Mouse (Mus musculus) intestine, postnatal 0 days (tissue): ENCODE data around the gene Kcnk18. TPM values are rescaled to one million over a fixed set of nuclear protein-coding genes. Genes with fewer than 3 reads are reported as not detected.
A peak's percentile ranks its signal among the peaks of the same experiment; 100 is the strongest.

ENCODE experiments used
- ATAC-seq: fragments of 200-750 bp; cut with Nextera tagmentation; 2 replicates; pipeline ENCODE4 v1.8.0; 2017; ENCODE audit warnings: mild to moderate bottlenecking, moderate TSS enrichment, moderate library complexity
- H3K27ac ChIP-seq: fragments of 300-500 bp; sonication (generic); 2 replicates; pipeline ENCODE4 v1.5.1; 2014; ENCODE audit warnings: mild to moderate bottlenecking, low read depth, low read length, moderate library complexity
- H3K27me3 ChIP-seq: fragments of 300-500 bp; sonication (generic); replicated peaks from 2 replicates; pipeline ENCODE4 v1.6.1; 2014; ENCODE audit warnings: low read length, mixed read lengths; ENCODE audit not compliant: control insufficient read depth, insufficient read depth
- H3K36me3 ChIP-seq: fragments of 300-500 bp; sonication (generic); 2 replicates; pipeline ENCODE4 v1.6.1; 2014; ENCODE audit warnings: mild to moderate bottlenecking, moderate library complexity; ENCODE audit not compliant: control insufficient read depth, insufficient read depth
- H3K4me1 ChIP-seq: fragments of 300-500 bp; sonication (generic); replicated peaks from 2 replicates; pipeline ENCODE4 v1.6.1; 2014; ENCODE audit warnings: antibody characterized with exemption, low read length, mixed read lengths; ENCODE audit not compliant: control insufficient read depth, insufficient read depth
- H3K4me2 ChIP-seq: fragments of 300-500 bp; sonication (generic); replicated peaks from 2 replicates; pipeline ENCODE4 v1.6.1; 2014; ENCODE audit warnings: low read depth, mild to moderate bottlenecking, moderate library complexity
- H3K4me3 ChIP-seq: fragments of 300-500 bp; sonication (generic); 2 replicates; pipeline ENCODE4 v1.5.1; 2014; ENCODE audit warnings: low read depth, low read length
- H3K9ac ChIP-seq: fragments of 300-500 bp; sonication (generic); 2 replicates; pipeline ENCODE4 v1.6.1; 2014; ENCODE audit warnings: mild to moderate bottlenecking, low read depth, low read length
- H3K9me3 ChIP-seq: fragments of 300-500 bp; sonication (generic); 2 replicates; pipeline ENCODE4 v1.6.1; 2016; ENCODE audit warnings: mixed run types; ENCODE audit not compliant: control insufficient read depth
- CTCF ChIP-seq: sonication (generic); IDR thresholded peaks from 2 replicates; pipeline ENCODE4 v1.5.1; 2016; ENCODE audit warnings: low read depth, mild to moderate bottlenecking, control low read depth, antibody characterized with exemption, moderate library complexity
- WGBS: fragments of 180-500 bp; shearing (Covaris S2); extraction: QIAGEN DNeasy Blood & Tissue Kit; methylation state at CpG from one replicate; pipeline ENCODE4 v1.1.7; 2014; 5-methylcytosine and 5-hydroxymethylcytosine counted together
- polyA plus RNA-seq: library from polyadenylated mRNA; unstranded; fragments of >200 nt; fragmentation: Nextera tagmentation; extraction: Ambion mirVana; gene quantifications from 2 replicates; pipeline ENCODE4 v1.2.1, GENCODE M21; 2015

The Kcnk18 gene
- polyA plus RNA-seq, 1 experiment from 2014 or later: not detected

DNA sequence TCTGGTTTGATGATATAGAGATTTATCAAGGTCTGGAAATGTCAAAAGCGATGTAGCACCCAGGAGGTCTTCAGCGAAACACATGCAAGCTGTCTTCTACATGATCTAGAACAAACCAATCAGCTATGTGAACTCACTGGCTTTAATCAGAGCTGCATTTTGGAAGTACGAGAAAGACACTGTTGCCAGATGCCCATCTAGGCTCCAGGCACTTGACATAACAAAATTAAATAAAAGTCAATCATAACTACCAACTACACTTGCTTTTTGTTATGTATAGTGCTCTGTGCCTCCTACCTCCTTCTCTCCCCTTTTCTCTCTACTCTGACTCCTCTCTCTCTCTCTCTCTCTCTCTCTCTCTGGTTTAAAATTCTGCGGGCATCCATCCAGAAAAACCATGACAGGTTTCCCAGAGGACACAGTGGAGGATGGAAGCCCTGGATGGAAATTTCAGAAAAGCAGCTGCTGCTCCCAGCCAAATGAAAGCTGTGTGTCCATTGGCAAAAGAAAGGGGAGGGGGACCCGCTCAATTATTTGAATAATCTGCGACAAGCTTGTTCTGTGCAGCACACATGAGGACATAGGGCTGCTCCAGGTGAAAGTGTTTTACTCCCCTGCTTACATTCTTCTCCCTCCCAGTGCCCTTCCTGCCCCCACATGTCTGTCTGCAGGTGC is 45.5 kb upstream of the Kcnk18 start:
- TF ChIP-seq CTCF: no peak
- Histone ChIP-seq H3K27me3 (peaks cover 89% of the 10 kb centered on the region), H3K27ac (no peak overlapping the region), H3K36me3 (no peaks in the 10 kb centered on the region), H3K4me1 (peaks cover 2% of the 10 kb centered on the region; the same call in 1 of the 2 replicates), H3K9ac (no peak overlapping the region), H3K4me2 (no peak overlapping the region), H3K4me3 (no peak overlapping the region), H3K9me3 (no peaks in the 10 kb centered on the region)
- no peak for ATAC-seq
- WGBS: 22% methylated on average over 6 of the region's 6 CpGs

DNA sequence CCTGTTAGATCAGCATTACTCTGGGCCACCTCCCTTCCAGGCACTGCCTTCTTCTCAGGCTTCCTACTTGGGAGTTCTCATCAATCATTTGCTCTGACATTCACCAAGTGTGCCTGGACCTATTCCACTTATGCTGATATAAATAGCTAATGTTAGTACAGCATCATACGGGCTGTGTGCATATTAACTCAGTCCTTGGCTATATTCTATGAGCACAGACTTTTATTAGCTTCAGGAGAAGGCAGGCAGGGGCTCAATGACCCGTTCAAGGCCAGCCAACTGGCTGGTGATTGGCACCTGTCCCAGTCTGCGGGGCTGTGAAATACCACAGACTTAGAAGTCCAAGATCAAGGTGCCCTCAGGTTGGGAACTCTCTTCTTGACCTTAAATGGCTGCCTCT is 35.0 kb upstream of the Kcnk18 start:
- Histone ChIP-seq H3K4me1 (no peaks in the 10 kb centered on the region), H3K4me2 (no peak overlapping the region), H3K9me3 (no peaks in the 10 kb centered on the region), H3K27me3 (peaks cover 49% of the 10 kb centered on the region), H3K4me3 (no peak overlapping the region), H3K36me3 (no peaks in the 10 kb centered on the region), H3K27ac (no peak overlapping the region), H3K9ac (no peak overlapping the region)
- no peak for ATAC-seq
- no peak for TF ChIP-seq CTCF
- WGBS: 19% methylated on average over 3 of the region's 3 CpGs

DNA sequence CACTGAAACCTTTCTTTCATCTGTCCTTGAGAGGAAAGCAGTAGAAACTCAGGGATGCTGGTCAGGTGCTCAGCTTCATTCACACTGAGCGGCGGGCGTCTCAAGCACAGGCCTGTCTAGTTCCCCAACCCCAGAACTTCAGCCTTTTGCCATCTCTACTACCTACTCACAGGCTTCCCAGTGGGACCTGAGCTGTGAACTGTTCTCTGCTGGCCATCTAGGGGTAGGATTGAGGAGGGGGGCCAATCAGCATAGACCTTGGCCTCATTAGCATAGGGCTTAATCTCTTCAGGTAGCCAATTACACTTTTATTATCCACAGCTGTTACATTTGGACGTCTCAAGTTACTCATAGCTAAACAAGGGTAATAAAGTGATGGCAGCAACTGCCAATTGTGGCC is 30.0 kb upstream of the Kcnk18 start:
- H3K4me1 ChIP-seq: no peaks in the 10 kb centered on the region
- no peaks in the 10 kb centered on the region for H3K36me3 ChIP-seq
- TF ChIP-seq CTCF: no peak
- peaks cover 73% of the 10 kb centered on the region for H3K27me3 ChIP-seq
- ATAC-seq: peak; percentile 41; the same call in 1 of the 2 replicates
- H3K27ac ChIP-seq: no peak overlapping the region
- no peaks in the 10 kb centered on the region for H3K9me3 ChIP-seq
- no peak overlapping the region for H3K4me3 ChIP-seq
- no peak overlapping the region for H3K9ac ChIP-seq
- WGBS: 8% methylated on average over 4 of the region's 4 CpGs
- H3K4me2 ChIP-seq: no peak overlapping the region

DNA sequence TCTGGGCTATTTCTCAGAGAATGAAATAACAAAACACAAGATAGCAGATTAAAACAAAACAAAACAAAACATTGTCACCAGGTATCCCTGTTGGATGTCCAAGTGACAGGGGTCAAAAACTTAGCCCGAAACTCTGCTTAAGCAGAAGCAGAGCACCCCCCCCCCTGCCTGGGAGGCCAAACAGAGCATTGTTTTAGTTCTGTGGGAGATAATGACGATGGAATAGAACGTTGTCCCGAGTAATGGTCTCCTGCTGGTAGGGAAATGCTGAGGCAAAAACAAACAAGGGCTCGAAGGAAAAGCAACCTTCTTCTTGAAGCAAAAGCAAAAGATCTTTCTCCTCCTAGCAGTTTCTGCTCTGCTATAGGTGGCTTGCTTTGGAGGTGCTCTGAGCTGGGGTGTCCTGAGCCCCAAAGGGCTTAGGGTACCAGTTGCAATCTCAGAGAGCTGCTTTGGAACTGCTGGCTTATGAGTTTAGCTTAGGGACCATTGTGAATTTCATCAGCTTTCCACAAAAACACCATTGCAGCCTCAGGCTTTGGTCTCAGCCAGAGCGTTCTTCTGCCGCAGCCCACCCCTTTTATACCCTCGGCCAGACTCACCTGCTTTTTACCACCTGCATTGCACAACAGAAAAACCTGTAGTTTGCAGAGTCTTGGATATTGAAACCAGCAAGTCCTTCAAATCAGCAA is 28.4 kb upstream of the Kcnk18 start:
- no peak for TF ChIP-seq CTCF
- ATAC-seq: no peak
- Histone ChIP-seq H3K36me3 (no peaks in the 10 kb centered on the region), H3K27me3 (peaks cover 77% of the 10 kb centered on the region), H3K4me3 (no peak overlapping the region), H3K4me1 (no peaks in the 10 kb centered on the region), H3K9me3 (no peaks in the 10 kb centered on the region), H3K9ac (no peak overlapping the region), H3K27ac (no peak overlapping the region), H3K4me2 (no peak overlapping the region)
- WGBS: 6% methylated on average over 8 of the region's 8 CpGs

DNA sequence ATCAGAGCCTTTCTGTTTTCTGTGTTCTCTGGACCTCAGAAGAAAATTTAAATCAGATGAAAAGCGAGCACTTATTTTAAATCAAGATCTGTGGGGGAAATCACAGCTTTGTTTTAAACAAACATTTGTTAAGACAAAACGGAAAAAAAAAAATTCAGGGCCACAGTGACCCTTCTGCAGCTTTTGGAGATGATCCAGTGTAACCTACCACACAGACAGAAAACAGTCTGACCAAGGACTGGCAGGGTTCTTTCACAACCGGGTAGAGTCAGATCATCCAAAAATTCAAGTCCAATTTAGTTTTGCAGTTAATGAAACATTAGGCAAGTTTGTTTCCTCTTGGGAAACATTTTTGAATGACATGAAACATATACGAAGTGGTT is 27.9 kb upstream of the Kcnk18 start:
- Histone ChIP-seq H3K27ac (no peak overlapping the region), H3K9me3 (no peaks in the 10 kb centered on the region), H3K27me3 (peaks cover 77% of the 10 kb centered on the region), H3K4me1 (no peaks in the 10 kb centered on the region), H3K4me2 (no peak overlapping the region), H3K36me3 (no peaks in the 10 kb centered on the region), H3K9ac (no peak overlapping the region), H3K4me3 (no peak overlapping the region)
- WGBS: 13% methylated on average over 4 of the region's 4 CpGs
- no peak for ATAC-seq
- TF ChIP-seq CTCF: no peak

DNA sequence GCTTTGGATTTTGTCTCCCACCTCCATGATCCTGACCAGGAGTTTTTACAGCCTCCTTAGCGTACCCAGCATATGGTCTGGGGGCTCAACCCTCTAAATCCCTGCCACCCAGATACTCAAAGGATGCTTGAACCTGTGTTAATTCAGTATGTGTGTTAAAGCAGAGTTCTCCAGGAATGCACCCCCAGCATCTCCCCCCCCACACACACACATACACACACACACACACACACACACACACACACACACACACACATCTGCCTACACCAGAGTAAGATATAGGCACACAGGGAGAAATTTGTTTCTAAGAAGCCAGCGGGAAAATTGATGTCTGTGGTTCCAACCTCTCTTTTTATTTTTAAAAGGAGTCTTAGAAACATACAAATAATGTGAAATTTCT is 26.5 kb upstream of the Kcnk18 start:
- Histone ChIP-seq H3K4me1 (no peaks in the 10 kb centered on the region), H3K4me3 (no peak overlapping the region), H3K27me3 (peaks cover 82% of the 10 kb centered on the region), H3K27ac (no peak overlapping the region), H3K4me2 (no peak overlapping the region), H3K9ac (no peak overlapping the region), H3K36me3 (no peaks in the 10 kb centered on the region), H3K9me3 (no peaks in the 10 kb centered on the region)
- ATAC-seq: no peak
- 8% methylated on average over 2 of the region's 2 CpGs for WGBS
- no peak for TF ChIP-seq CTCF
